Mouse (Mus musculus) limb, embryonic 14.5 days (tissue): ENCODE data around the gene Phc2. TPM values are rescaled to one million over a fixed set of nuclear protein-coding genes. Genes with fewer than 3 reads are reported as not detected.

ENCODE experiments used
- ATAC-seq: fragments of 200-750 bp; cut with Nextera tagmentation; 2 replicates; pipeline ENCODE4 v1.8.0; 2017; ENCODE audit warnings: low read depth, moderate number of reproducible peaks, moderate TSS enrichment; ENCODE audit not compliant: low FRiP score
- DNase-seq: peaks from one replicate; pipeline ENCODE4 v3.0.0-alpha.2; 2015; ENCODE audit warnings: low spot score
- H3K27ac ChIP-seq: fragments of 300-500 bp; sonication (generic); replicated peaks from 2 replicates; pipeline ENCODE4 v1.5.1; 2014; ENCODE audit warnings: low read depth, mild to moderate bottlenecking, low read length, moderate library complexity, mixed read lengths
- H3K27me3 ChIP-seq: fragments of 300-500 bp; sonication (generic); 2 replicates; pipeline ENCODE4 v1.6.1; 2014; ENCODE audit warnings: low read length, mixed read lengths; ENCODE audit not compliant: control insufficient read depth, insufficient read depth
- H3K36me3 ChIP-seq: fragments of 300-500 bp; sonication (generic); 2 replicates; pipeline ENCODE4 v1.6.1; 2014; ENCODE audit warnings: mild to moderate bottlenecking, low read length, moderate library complexity, mixed read lengths; ENCODE audit not compliant: control insufficient read depth, insufficient read depth
- H3K4me1 ChIP-seq: fragments of 300-500 bp; sonication (generic); 2 replicates; pipeline ENCODE4 v1.6.1; 2014; ENCODE audit warnings: antibody characterized with exemption, low read length, mixed read lengths; ENCODE audit not compliant: control insufficient read depth, insufficient read depth
- H3K4me2 ChIP-seq: fragments of 300-500 bp; sonication (generic); replicated peaks from 2 replicates; pipeline ENCODE4 v1.6.1; 2014; ENCODE audit warnings: low read depth, mild to moderate bottlenecking, low read length, moderate library complexity; ENCODE audit not compliant: severe bottlenecking
- H3K4me3 ChIP-seq: fragments of 300-500 bp; sonication (generic); replicated peaks from 2 replicates; pipeline ENCODE4 v1.5.1; 2014; ENCODE audit warnings: low read length
- H3K9ac ChIP-seq: fragments of 300-500 bp; sonication (generic); 2 replicates; pipeline ENCODE4 v1.6.1; 2014; ENCODE audit warnings: mild to moderate bottlenecking, low read depth, low read length, moderate library complexity; ENCODE audit not compliant: severe bottlenecking
- H3K9me3 ChIP-seq: fragments of 300-500 bp; sonication (generic); 2 replicates; pipeline ENCODE4 v1.6.1; 2016; ENCODE audit warnings: low read length; ENCODE audit not compliant: control insufficient read depth
- POLR2A ChIP-seq: fragments of 200-500 bp; IDR thresholded peaks from 2 replicates; pipeline ENCODE4 v1.8.0; 2012; ENCODE audit warnings: inconsistent platforms, mild to moderate bottlenecking, moderate library complexity, borderline replicate concordance; ENCODE audit not compliant: insufficient read depth, insufficient read length; ENCODE audit errors: extremely low read depth
- WGBS: fragments of 180-500 bp; shearing (Covaris S2); extraction: QIAGEN DNeasy Blood & Tissue Kit; methylation state at CpG from one replicate; pipeline ENCODE4 v1.1.7; 2014; 5-methylcytosine and 5-hydroxymethylcytosine counted together
- polyA plus RNA-seq, 2 experiments: library from polyadenylated mRNA; depleted of rRNA in 1 of 2; stranded (reverse) in 1 of 2; unstranded in 1 of 2; fragments of >200 nt; fragmentation: Nextera tagmentation in 1 of 2; extraction: Ambion mirVana in 1 of 2; gene quantifications; 2 replicates each; pipeline versions ENCODE4 v1.2.1 to v1.2.3; 2012 to 2014

The Phc2 gene
- polyA plus RNA-seq, 2 experiments, result 69.8 to 103 TPM

GRCm38 (mm10) chr4:128618246-128618911, 36.1 kb upstream of the Phc2 start, which contains the start of gene Tlr12:
Gene Tlr12, minus strand, starts transcription at chr4:128618619.
- peak within 1 kb of the TSS; percentile 69 for H3K27ac ChIP-seq
- H3K4me2 ChIP-seq, result no peak within 1 kb of the TSS

GRCm38 (mm10) chr4:128618963-128619362, 35.5 kb upstream of the Phc2 start:
- no peak overlapping the region for H3K4me2 ChIP-seq
- no peaks in the 10 kb centered on the region for H3K27me3 ChIP-seq
- H3K9ac ChIP-seq, result no peak overlapping the region
- H3K9me3 ChIP-seq, result no peaks in the 10 kb centered on the region
- no peak for TF ChIP-seq POLR2A
- ATAC-seq (peak; percentile 44; the same call in 1 of the 2 replicates), DNase-seq (peak; percentile 7)
- H3K4me3 ChIP-seq, result no peak overlapping the region
- 14% methylated on average over 2 of the region's 2 CpGs for WGBS
- no peaks in the 10 kb centered on the region for H3K36me3 ChIP-seq
- peak overlapping the region; percentile 69 for H3K27ac ChIP-seq
- peaks cover 15% of the 10 kb centered on the region for H3K4me1 ChIP-seq

More at GRCm38 (mm10) chr4:128618246-128618911, 36.1 kb upstream of the Phc2 start, which contains the start of gene Tlr12:
- Histone ChIP-seq H3K9ac (no peak within 1 kb of the TSS), H3K36me3 (no peaks in the 10 kb centered on the region), H3K4me1 (peaks cover 15% of the 10 kb centered on the region), H3K4me3 (no peak within 1 kb of the TSS), H3K27me3 (no peaks in the 10 kb centered on the region), H3K9me3 (no peaks in the 10 kb centered on the region)
- 43% methylated on average over 15 of the region's 15 CpGs for WGBS
- DNase-seq, result no peak
- TF ChIP-seq POLR2A, result no peak
- ATAC-seq, result 0 out of 2 replicates have a peak, but pooled peaks have one; percentile 1

DNA sequence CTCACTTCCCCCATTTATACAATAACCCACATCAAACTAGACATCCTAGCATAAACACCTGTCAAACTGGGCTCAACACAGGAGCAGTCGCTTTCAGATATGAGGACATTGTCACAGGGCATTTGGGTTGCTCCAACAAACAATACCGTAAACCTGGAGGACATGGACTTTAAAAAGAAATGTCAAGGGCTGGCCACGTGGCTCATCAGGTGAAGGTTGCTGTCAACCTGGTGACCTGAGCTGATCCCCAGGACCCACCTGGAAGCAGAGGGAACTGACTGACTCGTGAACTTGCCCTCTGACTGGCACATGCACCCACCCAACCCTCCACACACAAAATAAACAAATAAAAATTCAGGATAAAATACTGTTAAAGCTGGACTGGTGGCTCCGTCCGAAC, 33.9 kb upstream of the Phc2 start:
- Histone ChIP-seq H3K4me1 (peaks cover 15% of the 10 kb centered on the region), H3K36me3 (no peaks in the 10 kb centered on the region), H3K4me3 (no peak overlapping the region), H3K9ac (no peak overlapping the region), H3K4me2 (no peak overlapping the region), H3K9me3 (no peaks in the 10 kb centered on the region), H3K27ac (no peak overlapping the region), H3K27me3 (no peaks in the 10 kb centered on the region)
- no peak for ATAC-seq
- DNase-seq, result no peak
- WGBS, result 82% methylated on average over 6 of the region's 6 CpGs
- TF ChIP-seq POLR2A, result no peak

- Histone ChIP-seq H3K36me3 (no peaks in the 10 kb centered on the region), H3K4me1 (peaks cover 15% of the 10 kb centered on the region), H3K4me2 (no peak overlapping the region), H3K27me3 (no peaks in the 10 kb centered on the region), H3K27ac (no peak overlapping the region), H3K9me3 (no peaks in the 10 kb centered on the region), H3K4me3 (no peak overlapping the region), H3K9ac (no peak overlapping the region)
- DNase-seq (no peak), ATAC-seq (no peak)
- WGBS, result 90% methylated on average over 8 of the region's 8 CpGs
- no peak for TF ChIP-seq POLR2A
These were observed 33.4 kb upstream of the Phc2 start for GRCm38 (mm10) chr4:128621109-128621508.

DNA sequence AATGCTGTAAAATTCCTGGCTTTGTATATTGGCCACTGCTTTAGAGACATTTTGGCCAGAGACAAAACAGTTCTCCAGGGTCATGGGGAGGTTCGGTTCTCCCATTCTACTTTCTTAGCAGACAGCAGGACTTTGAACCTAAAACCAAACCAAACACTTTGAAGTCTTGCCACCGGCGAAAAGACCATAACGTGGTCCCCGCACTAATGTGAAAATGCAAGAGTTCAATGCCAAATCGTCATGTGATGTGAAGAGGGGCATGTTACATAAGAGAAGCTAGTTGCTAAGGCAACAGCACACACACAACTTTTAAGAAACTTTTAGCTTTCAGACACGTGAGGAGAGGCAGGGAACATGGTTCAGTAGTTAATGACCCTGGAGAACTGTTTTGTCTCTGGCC, 19.1 kb upstream of the Phc2 start:
- Histone ChIP-seq H3K27me3 (no peaks in the 10 kb centered on the region), H3K36me3 (no peaks in the 10 kb centered on the region), H3K27ac (no peak overlapping the region; the same call in 1 of the 2 replicates), H3K4me3 (no peak overlapping the region), H3K9me3 (no peaks in the 10 kb centered on the region), H3K4me2 (no peak overlapping the region), H3K4me1 (peaks cover 29% of the 10 kb centered on the region), H3K9ac (no peak overlapping the region)
- DNase-seq (peak; percentile 43), ATAC-seq (peak; percentile 20; the same call in 1 of the 2 replicates)
- 51% methylated on average over 7 of the region's 7 CpGs for WGBS
- TF ChIP-seq POLR2A, result no peak
